Mouse (Mus musculus): ENCODE measurements at regions not wholly inside any gene's neighbourhood (a gene's known extent, or its start where the extent isn't known, plus 50 kb on each side); places are given as distances from the start of the nearest gene placed in this dataset.

DNA sequence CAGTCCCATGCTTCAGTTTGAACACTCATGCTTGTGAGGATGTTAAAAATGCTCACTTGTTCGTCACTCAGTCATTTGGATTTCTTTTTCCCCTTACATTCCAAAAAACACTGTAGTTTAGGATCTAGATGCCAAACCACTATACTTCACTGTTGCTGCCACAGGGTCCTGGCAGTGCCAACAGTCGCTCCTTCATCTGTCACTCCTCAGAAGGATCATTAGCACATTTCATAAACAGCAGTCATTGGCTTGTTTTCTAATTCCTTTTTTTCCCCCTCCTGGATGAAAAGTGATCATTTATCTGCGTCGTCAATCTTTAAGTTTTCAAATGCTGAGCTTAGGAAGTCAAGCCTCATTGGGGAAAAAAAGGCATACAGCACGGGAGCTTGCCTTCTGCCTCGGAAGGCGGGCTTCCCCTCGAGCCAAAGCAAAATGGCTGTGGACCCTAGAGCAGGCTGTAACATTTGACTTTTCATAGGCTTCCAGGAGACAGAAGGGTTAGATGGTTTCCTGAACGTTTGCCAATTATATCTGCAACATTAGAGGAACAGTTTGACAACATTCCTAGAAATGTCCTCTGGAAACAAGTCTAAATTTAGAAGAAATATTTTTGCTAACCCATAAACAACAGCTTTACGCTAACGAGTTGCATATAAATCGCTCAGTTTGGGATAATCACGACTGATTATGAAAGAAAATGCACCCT is 95.6 kb upstream of the Fat1 start:
- no peaks in the 10 kb centered on the region for H3K4me1 ChIP-seq (ENCODE audit: insufficient read depth)
- DNase-seq (no peak), ATAC-seq (no peak)
- no peak overlapping the region for H3K4me3 ChIP-seq (ENCODE audit: low read depth, low read length)
- no peak overlapping the region for H3K9ac ChIP-seq (replicated peaks)
- TF ChIP-seq EP300 (IDR thresholded peaks at IDR 0.05; ENCODE audit: low read depth) (no peak), CTCF (IDR thresholded peaks at IDR 0.05; ENCODE audit: low read depth) (no peak)
- no peaks in the 10 kb centered on the region for H3K9me3 ChIP-seq (ENCODE audit: low read length)
- H3K36me3 ChIP-seq (replicated peaks; ENCODE audit: insufficient read depth, low read length) = no peaks in the 10 kb centered on the region
- H3K4me2 ChIP-seq (ENCODE audit: low read depth, low read length) = no peak overlapping the region
- H3K27ac ChIP-seq (ENCODE audit: low read depth) = no peak overlapping the region
- no peaks in the 10 kb centered on the region for H3K27me3 ChIP-seq (ENCODE audit: insufficient read depth, low read length)
- 71% methylated on average over 13 of the region's 13 CpGs for WGBS (ENCODE audit: insufficient replicate concordance)

DNA sequence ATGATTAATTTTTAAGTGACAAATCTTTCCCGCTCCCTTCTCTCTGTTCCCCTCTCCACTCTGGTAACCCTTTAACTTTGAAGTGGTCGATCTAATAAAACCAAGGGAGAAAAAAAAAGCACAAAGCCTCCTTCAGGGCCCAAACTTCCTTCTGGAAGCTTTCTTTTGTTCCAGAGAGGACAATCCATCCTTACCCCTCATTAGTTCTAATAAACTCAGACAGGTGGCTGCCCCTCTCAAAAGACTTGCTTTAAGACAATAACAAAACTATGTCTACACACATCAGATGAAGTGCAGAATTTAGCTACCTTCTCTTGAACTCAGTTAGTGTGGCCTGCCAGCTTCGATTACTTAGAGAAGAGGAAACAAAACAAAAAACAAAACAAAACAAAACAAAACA is 94.6 kb upstream of the Fat1 start:
- 49% methylated on average over 3 of the region's 3 CpGs for WGBS (ENCODE audit: insufficient replicate concordance)
- Histone ChIP-seq H3K4me1 (ENCODE audit: insufficient read depth) (no peaks in the 10 kb centered on the region), H3K9ac (replicated peaks) (no peak overlapping the region), H3K36me3 (replicated peaks; ENCODE audit: insufficient read depth, low read length) (no peaks in the 10 kb centered on the region), H3K27me3 (ENCODE audit: insufficient read depth, low read length) (no peaks in the 10 kb centered on the region), H3K27ac (ENCODE audit: low read depth) (no peak overlapping the region), H3K4me2 (ENCODE audit: low read depth, low read length) (no peak overlapping the region), H3K4me3 (ENCODE audit: low read depth, low read length) (no peak overlapping the region), H3K9me3 (ENCODE audit: low read length) (no peaks in the 10 kb centered on the region)
- DNase-seq (no peak), ATAC-seq (no peak)
- TF ChIP-seq CTCF (IDR thresholded peaks at IDR 0.05; ENCODE audit: low read depth) (no peak), EP300 (IDR thresholded peaks at IDR 0.05; ENCODE audit: low read depth) (no peak)

DNA sequence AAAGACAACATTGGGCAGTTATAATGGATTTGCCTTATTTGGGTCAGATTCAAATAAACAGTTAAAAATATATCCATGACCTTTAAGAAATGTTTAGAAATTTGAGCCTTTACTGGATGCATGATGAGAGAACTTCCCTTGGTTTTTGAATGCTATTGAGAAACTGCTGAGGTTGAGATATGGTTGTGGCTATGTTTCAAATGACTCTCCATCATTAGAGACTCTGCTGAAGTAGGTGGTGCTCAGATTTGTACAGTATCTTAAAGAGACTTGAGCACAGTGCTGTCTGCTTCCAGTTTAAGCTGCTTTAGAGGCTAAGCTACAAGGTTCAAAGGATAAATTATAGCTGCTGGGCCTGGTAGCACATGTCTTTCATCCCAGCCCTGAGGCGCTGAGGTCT is 90.9 kb upstream of the Fat1 start:
- no peak for ATAC-seq
- Histone ChIP-seq H3K4me2 (ENCODE audit: low read depth, low read length) (no peak overlapping the region), H3K4me1 (ENCODE audit: insufficient read depth) (no peaks in the 10 kb centered on the region), H3K9ac (replicated peaks) (no peak overlapping the region), H3K27ac (ENCODE audit: low read depth) (no peak overlapping the region), H3K36me3 (replicated peaks; ENCODE audit: insufficient read depth, low read length) (no peaks in the 10 kb centered on the region), H3K27me3 (ENCODE audit: insufficient read depth, low read length) (no peaks in the 10 kb centered on the region), H3K9me3 (ENCODE audit: low read length) (no peaks in the 10 kb centered on the region), H3K4me3 (ENCODE audit: low read depth, low read length) (no peak overlapping the region)
- TF ChIP-seq EP300 (IDR thresholded peaks at IDR 0.05; ENCODE audit: low read depth) (no peak), CTCF (IDR thresholded peaks at IDR 0.05; ENCODE audit: low read depth) (no peak)
- DNase-seq = no peak
- WGBS (ENCODE audit: insufficient replicate concordance) = 76% methylated on average over 1 of the region's 1 CpGs

DNA sequence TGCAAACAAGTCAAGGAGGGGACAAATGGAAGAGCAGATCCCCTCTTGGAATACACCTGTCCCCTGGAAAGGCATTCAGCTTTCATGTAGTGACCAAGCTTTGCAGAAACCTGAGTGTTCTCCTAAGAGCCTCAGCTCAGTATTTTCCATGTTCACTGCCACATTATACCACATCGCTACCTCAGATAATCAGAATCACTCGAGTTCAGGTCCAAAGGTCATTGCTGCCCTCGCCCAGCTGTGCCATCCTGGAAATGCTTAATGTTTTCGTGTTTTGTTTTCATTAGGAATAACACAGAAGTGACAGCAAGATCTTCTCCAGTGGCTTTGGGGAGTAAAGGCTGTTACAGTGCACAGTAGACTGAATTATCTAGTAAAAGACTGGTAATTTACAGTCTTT is 83.0 kb upstream of the Fat1 start:
- no peak for TF ChIP-seq CTCF (IDR thresholded peaks at IDR 0.05; ENCODE audit: low read depth)
- no peak for TF ChIP-seq EP300 (IDR thresholded peaks at IDR 0.05; ENCODE audit: low read depth)
- Histone ChIP-seq H3K9ac (replicated peaks) (no peak overlapping the region), H3K4me2 (ENCODE audit: low read depth, low read length) (no peak overlapping the region), H3K4me1 (ENCODE audit: insufficient read depth) (no peaks in the 10 kb centered on the region), H3K4me3 (ENCODE audit: low read depth, low read length) (no peak overlapping the region), H3K9me3 (ENCODE audit: low read length) (no peaks in the 10 kb centered on the region), H3K27ac (ENCODE audit: low read depth) (no peak overlapping the region), H3K27me3 (ENCODE audit: insufficient read depth, low read length) (no peaks in the 10 kb centered on the region), H3K36me3 (replicated peaks; ENCODE audit: insufficient read depth, low read length) (no peaks in the 10 kb centered on the region)
- WGBS (ENCODE audit: insufficient replicate concordance) = 60% methylated on average over 4 of the region's 4 CpGs
- no peak for ATAC-seq
- DNase-seq = no peak

DNA sequence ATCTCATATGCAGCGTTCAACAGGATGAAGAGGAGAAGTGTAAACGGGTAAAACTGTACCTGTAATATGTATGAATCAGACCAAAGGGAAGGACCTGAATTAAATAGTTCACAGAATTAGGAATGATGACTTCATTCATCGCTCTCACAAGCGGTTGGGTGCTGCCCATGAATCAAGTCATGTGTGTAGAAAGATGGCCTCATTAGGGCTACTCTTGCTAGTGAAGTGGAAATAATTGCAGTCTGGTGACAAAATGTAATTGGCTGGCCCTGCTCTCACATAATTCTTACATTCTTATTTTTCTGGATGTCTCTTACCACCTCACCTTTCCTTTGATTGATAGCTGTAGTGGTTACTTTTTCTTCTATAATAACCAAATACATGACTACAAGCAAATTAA is 80.1 kb upstream of the Fat1 start:
- no peak for TF ChIP-seq CTCF (IDR thresholded peaks at IDR 0.05; ENCODE audit: low read depth)
- no peak for TF ChIP-seq EP300 (IDR thresholded peaks at IDR 0.05; ENCODE audit: low read depth)
- ATAC-seq = no peak
- WGBS (ENCODE audit: insufficient replicate concordance) = 74% methylated on average over 4 of the region's 4 CpGs

DNA sequence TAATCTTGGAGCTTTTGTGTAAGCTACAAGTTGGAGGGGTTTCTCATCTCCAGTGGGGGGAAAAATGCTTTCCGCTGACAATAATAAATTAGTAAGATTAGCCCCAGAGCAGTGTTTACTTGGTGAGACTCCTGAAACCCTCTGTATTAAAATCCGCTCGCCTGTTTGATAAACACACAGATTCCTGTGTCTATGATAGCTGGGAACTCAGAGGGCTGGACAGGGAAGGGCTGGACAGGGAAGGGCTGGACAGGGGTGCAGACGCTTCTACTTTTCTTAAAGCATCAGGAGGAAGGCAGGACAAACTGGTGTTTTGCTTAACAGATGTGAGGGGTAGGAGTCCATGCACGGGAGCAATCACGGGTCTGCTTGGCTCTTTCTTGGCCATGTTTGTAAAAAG is 68.0 kb upstream of the Fat1 start:
- no peak overlapping the region for H3K9ac ChIP-seq (replicated peaks)
- WGBS (ENCODE audit: insufficient replicate concordance) = 61% methylated on average over 6 of the region's 6 CpGs
- no peak overlapping the region for H3K4me2 ChIP-seq (ENCODE audit: low read depth, low read length)
- H3K4me1 ChIP-seq (ENCODE audit: insufficient read depth) = no peaks in the 10 kb centered on the region
- ATAC-seq = no peak
- no peaks in the 10 kb centered on the region for H3K27me3 ChIP-seq (ENCODE audit: insufficient read depth, low read length)
- DNase-seq = no peak
- no peak overlapping the region for H3K27ac ChIP-seq (ENCODE audit: low read depth)
- H3K9me3 ChIP-seq (ENCODE audit: low read length) = no peaks in the 10 kb centered on the region
- TF ChIP-seq CTCF (IDR thresholded peaks at IDR 0.05; ENCODE audit: low read depth) = no peak
- no peak for TF ChIP-seq EP300 (IDR thresholded peaks at IDR 0.05; ENCODE audit: low read depth)
- H3K4me3 ChIP-seq (ENCODE audit: low read depth, low read length) = no peak overlapping the region
- H3K36me3 ChIP-seq (replicated peaks; ENCODE audit: insufficient read depth, low read length) = no peaks in the 10 kb centered on the region

More for the DNA sequence above, 80.1 kb upstream of the Fat1 start:
- Histone ChIP-seq H3K4me2 (ENCODE audit: low read depth, low read length) (no peak overlapping the region), H3K27ac (ENCODE audit: low read depth) (no peak overlapping the region), H3K36me3 (replicated peaks; ENCODE audit: insufficient read depth, low read length) (no peaks in the 10 kb centered on the region), H3K4me1 (ENCODE audit: insufficient read depth) (no peaks in the 10 kb centered on the region), H3K9me3 (ENCODE audit: low read length) (no peaks in the 10 kb centered on the region), H3K27me3 (ENCODE audit: insufficient read depth, low read length) (no peaks in the 10 kb centered on the region), H3K9ac (replicated peaks) (no peak overlapping the region), H3K4me3 (ENCODE audit: low read depth, low read length) (no peak overlapping the region)
- DNase-seq = no peak

DNA sequence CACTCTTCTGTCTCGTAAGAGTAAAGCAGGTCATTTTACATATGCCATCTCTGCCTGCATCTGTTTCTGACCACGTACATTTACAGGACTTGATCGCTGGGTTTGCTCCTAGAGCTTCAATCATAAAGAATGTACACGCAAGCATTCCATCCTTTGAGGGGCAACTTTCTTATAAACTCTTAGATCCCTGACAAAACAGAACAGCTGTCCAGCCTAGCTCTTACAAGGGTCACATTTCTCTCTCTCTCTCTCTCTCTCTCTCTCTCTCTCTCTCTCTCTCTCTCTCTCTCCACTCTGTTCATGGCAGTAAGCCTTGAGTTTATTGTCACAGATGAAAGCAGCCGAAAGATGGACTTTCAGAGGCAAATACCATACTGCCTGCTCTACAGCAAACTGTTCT is 67.6 kb upstream of the Fat1 start:
- 70% methylated on average over 5 of the region's 5 CpGs for WGBS (ENCODE audit: insufficient replicate concordance)
- DNase-seq = no peak
- H3K9me3 ChIP-seq (ENCODE audit: low read length) = no peaks in the 10 kb centered on the region
- TF ChIP-seq EP300 (IDR thresholded peaks at IDR 0.05; ENCODE audit: low read depth) (no peak), CTCF (IDR thresholded peaks at IDR 0.05; ENCODE audit: low read depth) (no peak)
- no peak for ATAC-seq
- H3K9ac ChIP-seq (replicated peaks) = no peak overlapping the region
- no peak overlapping the region for H3K4me3 ChIP-seq (ENCODE audit: low read depth, low read length)
- no peak overlapping the region for H3K4me2 ChIP-seq (ENCODE audit: low read depth, low read length)
- H3K4me1 ChIP-seq (ENCODE audit: insufficient read depth) = no peaks in the 10 kb centered on the region
- no peaks in the 10 kb centered on the region for H3K27me3 ChIP-seq (ENCODE audit: insufficient read depth, low read length)
- H3K36me3 ChIP-seq (replicated peaks; ENCODE audit: insufficient read depth, low read length) = no peaks in the 10 kb centered on the region
- H3K27ac ChIP-seq (ENCODE audit: low read depth) = no peak overlapping the region
